Mouse (Mus musculus) embryonic fibroblast, embryonic 13.5 days (primary cell): ENCODE results near the gene Ckm.

Experiments
- CTCF ChIP-seq: IDR thresholded peaks from 2 replicates; pipeline ENCODE4 v1.5.1; 2011; ENCODE audit warnings: mild to moderate bottlenecking, control low read depth, low read length, moderate library complexity, borderline replicate concordance; ENCODE audit not compliant: insufficient read depth
- POLR2A ChIP-seq: IDR thresholded peaks from 2 replicates; pipeline ENCODE4 v1.6.1; 2011; ENCODE audit warnings: low read depth, mild to moderate bottlenecking, control low read depth, low read length, moderate library complexity

GRCm38 (mm10) chr7:19462443-19462842, 57.9 kb downstream of the Ckm start:
- TF ChIP-seq POLR2A (no peak), CTCF (no peak)
